Mouse (Mus musculus) CD8-positive naive resting alpha-beta T cell, adult 57 days (primary cell): ENCODE results near the gene Vmn1r123. TPM values are rescaled to one million over a fixed set of nuclear protein-coding genes. Genes with fewer than 3 reads are reported as not detected.

Experiments
- total RNA-seq: library from RNA; stranded (reverse); gene quantifications from one replicate; pipeline ENCODE4 v1.2.4, GENCODE M21; 2023

Gene Vmn1r123
- total RNA-seq = not detected

GRCm38 (mm10) chr7:21161885-21162284 is at the start of gene Vmn1r123:
Gene Vmn1r123 (plus strand): TSS chr7:21162185.

GRCm38 (mm10) chr7:21134028-21134427 is 28.0 kb upstream of the Vmn1r123 start, which contains the start of gene Vmn1r122:
Gene Vmn1r122 (minus strand): TSS chr7:21134128.

DNA sequence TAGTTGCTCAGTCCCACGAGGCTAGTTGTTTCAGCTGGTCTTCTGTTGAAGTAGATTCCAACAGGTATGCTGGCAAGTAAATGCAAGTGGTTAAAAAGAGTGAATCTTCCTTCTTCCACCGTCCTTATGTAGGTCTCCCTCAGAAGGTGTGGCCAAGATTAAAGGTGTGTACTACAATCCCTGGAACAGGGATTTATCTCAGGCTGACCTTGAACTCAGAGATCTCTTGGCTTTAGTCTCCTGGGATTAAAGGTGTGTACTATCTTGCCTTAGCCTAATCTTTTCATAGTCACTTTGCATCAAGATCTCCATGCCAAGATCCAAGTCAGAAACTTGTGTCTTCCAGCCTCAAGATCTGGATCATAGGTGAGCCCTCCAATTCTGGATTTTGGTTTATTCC is 28.3 kb downstream of the Vmn1r123 start, which contains the start of gene Gm5157:
Gene Gm5157 (minus strand): TSS at position 101 of the 400 bp plus-strand sequence.

Other genes with a start within 250 kb of the Vmn1r123 start
- gene Vmn1r118, start 249.8 kb upstream of the Vmn1r123 start, total RNA-seq = not detected
- not detected for gene Vmn1r119, start 149.7 kb upstream of the Vmn1r123 start, total RNA-seq
- gene Vmn1r120, start 108.4 kb upstream of the Vmn1r123 start, total RNA-seq = not detected
- not detected for gene Vmn1r121, start 63.7 kb upstream of the Vmn1r123 start, total RNA-seq
- not detected for gene Vmn1r122, start 28.1 kb upstream of the Vmn1r123 start, total RNA-seq
- gene Gm5157, start 28.2 kb downstream of the Vmn1r123 start, total RNA-seq = not detected
- gene Vmn1r124, start 98.4 kb downstream of the Vmn1r123 start, total RNA-seq = not detected
- not detected for gene Vmn1r125, start 110.0 kb downstream of the Vmn1r123 start, total RNA-seq
- not detected for gene Vmn1r126, start 139.3 kb downstream of the Vmn1r123 start, total RNA-seq
- not detected for gene Vmn1r127, start 157.7 kb downstream of the Vmn1r123 start, total RNA-seq
- not detected for gene Vmn1r128, start 187.2 kb downstream of the Vmn1r123 start, total RNA-seq
- gene Vmn1r129, start 199.1 kb downstream of the Vmn1r123 start, total RNA-seq = not detected